Mouse (Mus musculus): ENCODE measurements around the gene Itga2. TPM values are rescaled to one million over a fixed set of nuclear protein-coding genes. Genes with fewer than 3 reads are reported as not detected.

Itga2 gene
- total RNA-seq, 4 experiments from 2014 or later: 0.06 to 0.09 TPM; not detected in 2

GRCm38 (mm10) chr13:114825377-114825855, 106.5 kb downstream of the Itga2 start:
- no peak for DNase-seq (ENCODE audit: low spot score in 2 of 2)

GRCm38 (mm10) chr13:114822871-114823270, 109.0 kb downstream of the Itga2 start:
- DNase-seq (ENCODE audit: low spot score in 2 of 2): no peak

GRCm38 (mm10) chr13:114818513-114818912, 113.4 kb downstream of the Itga2 start:
- DNase-seq (ENCODE audit: low spot score in 2 of 2): no peak

GRCm38 (mm10) chr13:114817751-114818360, 114.0 kb downstream of the Itga2 start, which contains the start of gene Mocs2:
Mocs2 (plus strand) TSS chr13:114818236.
- peak; percentile 81 to 88 for DNase-seq (ENCODE audit: low spot score in 2 of 2)

GRCm38 (mm10) chr13:114809624-114810210, 122.2 kb downstream of the Itga2 start:
- no peak for DNase-seq (ENCODE audit: low spot score in 2 of 2)

GRCm38 (mm10) chr13:114802971-114803370, 128.9 kb downstream of the Itga2 start:
- no peak for DNase-seq (ENCODE audit: low spot score in 2 of 2)

- no peak for DNase-seq (ENCODE audit: low spot score in 2 of 2)
Measured at GRCm38 (mm10) chr13:114801857-114802256, 130.0 kb downstream of the Itga2 start.

GRCm38 (mm10) chr13:114793250-114794030, 138.5 kb downstream of the Itga2 start:
- peak; percentile 56 to 72 for DNase-seq (ENCODE audit: low spot score in 2 of 2)

- DNase-seq (ENCODE audit: low spot score in 2 of 2): no peak
Measured at GRCm38 (mm10) chr13:114791511-114791910, 140.4 kb downstream of the Itga2 start.

Other genes starting within 250 kb of the Itga2 start
- gene Mocs2, start 113.9 kb downstream of the Itga2 start, total RNA-seq (2022): 100 to 1,000 TPM in 1 of 4 experiments, 10 to 100 TPM in 3; 75.4 to 105 (median 93.1) TPM
- gene Pelo, start 158.1 kb upstream of the Itga2 start, total RNA-seq (2022): 10 to 100 TPM; 21.8 to 22.8 (median 22.3) TPM
- gene Gm49395, start 169.8 kb upstream of the Itga2 start, total RNA-seq (2022): 1 to 10 TPM in 2 of 4 experiments, under 1 TPM in 1, not detected in 1; 0.89 to 3.3 (median 1.8) TPM
- gene Itga1, start 169.9 kb upstream of the Itga2 start, total RNA-seq (2022): 1 to 10 TPM; 4.9 to 6.1 (median 6.0) TPM